Mouse (Mus musculus) heart, embryonic 16.5 days (tissue): ENCODE measurements around the gene Car6. TPM values are rescaled to one million over a fixed set of nuclear protein-coding genes. Genes with fewer than 3 reads are reported as not detected.

Experiments
- ATAC-seq: fragments of 200-750 bp; cut with Nextera tagmentation; replicated peaks from 2 replicates; pipeline ENCODE4 v1.8.0; 2017; ENCODE audit warnings: moderate number of reproducible peaks; ENCODE audit not compliant: insufficient read depth, low FRiP score; ENCODE audit errors: extremely low read depth
- H3K27ac ChIP-seq: fragments of 300-500 bp; sonication (generic); 2 replicates; pipeline ENCODE4 v1.5.1; 2014; ENCODE audit warnings: mild to moderate bottlenecking, low read length, control low read depth, moderate library complexity
- H3K27me3 ChIP-seq: fragments of 300-500 bp; sonication (generic); 2 replicates; pipeline ENCODE4 v1.6.1; 2014; ENCODE audit warnings: low read length, mixed read lengths; ENCODE audit not compliant: control insufficient read depth, insufficient read depth
- H3K36me3 ChIP-seq: fragments of 300-500 bp; sonication (generic); 2 replicates; pipeline ENCODE4 v1.6.1; 2014; ENCODE audit not compliant: control insufficient read depth, insufficient read depth
- H3K4me1 ChIP-seq: fragments of 300-500 bp; sonication (generic); 2 replicates; pipeline ENCODE4 v1.6.1; 2014; ENCODE audit warnings: low read length, mixed read lengths; ENCODE audit not compliant: control insufficient read depth, insufficient read depth
- H3K4me2 ChIP-seq: fragments of 300-500 bp; sonication (generic); 2 replicates; pipeline ENCODE4 v1.6.1; 2014; ENCODE audit warnings: low read depth, mild to moderate bottlenecking, control low read depth, low read length
- H3K4me3 ChIP-seq: fragments of 300-500 bp; sonication (generic); 2 replicates; pipeline ENCODE4 v1.5.1; 2014; ENCODE audit warnings: mild to moderate bottlenecking, control low read depth, low read length
- H3K9ac ChIP-seq: fragments of 300-500 bp; sonication (generic); 2 replicates; pipeline ENCODE4 v1.6.1; 2014; ENCODE audit warnings: low read length, control low read depth
- H3K9me3 ChIP-seq: fragments of 300-500 bp; sonication (generic); replicated peaks from 2 replicates; pipeline ENCODE4 v1.6.1; 2016; ENCODE audit warnings: low read length; ENCODE audit not compliant: control insufficient read depth
- WGBS: fragments of 180-500 bp; shearing (Covaris S2); extraction: QIAGEN DNeasy Blood & Tissue Kit; methylation state at CpG from one replicate; pipeline ENCODE4 v1.1.7; 2014; 5-methylcytosine and 5-hydroxymethylcytosine counted together
- polyA plus RNA-seq: library from polyadenylated mRNA; unstranded; fragments of >200 nt; fragmentation: Nextera tagmentation; extraction: Ambion mirVana; gene quantifications from 2 replicates; pipeline ENCODE4 v1.2.1, GENCODE M21; 2015

Car6 gene
- polyA plus RNA-seq, 1 experiment from 2014 or later: not detected

DNA sequence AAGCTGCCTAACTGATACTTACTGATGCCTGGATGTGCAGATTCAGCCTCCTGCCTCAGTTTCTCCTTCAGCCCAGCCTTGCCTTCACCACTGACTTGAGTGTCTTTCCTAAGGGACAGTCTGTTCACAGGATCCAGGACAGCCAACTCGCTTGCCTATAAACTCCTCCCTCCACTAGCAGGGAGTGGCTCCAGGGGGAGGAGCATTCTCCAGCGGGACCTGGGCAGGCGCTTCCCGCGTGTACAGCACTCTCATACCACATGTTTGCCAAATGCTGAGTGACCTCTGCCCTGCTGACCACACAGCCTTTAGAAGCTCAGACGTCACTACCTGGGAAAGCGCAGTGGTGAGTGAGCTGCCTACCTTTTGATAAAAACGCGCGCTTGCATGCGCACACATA lies 19.5 kb upstream of the Car6 start:
- peak overlapping the region; percentile 21 for H3K4me3 ChIP-seq
- peak overlapping the region; percentile 51 for H3K4me2 ChIP-seq
- ATAC-seq: 0 out of 2 replicates have a peak, but pooled peaks have one; percentile 43
- 0 out of 2 replicates have a peak overlapping the region, but pooled peaks have one; percentile 6 for H3K9ac ChIP-seq
- H3K36me3 ChIP-seq: no peaks in the 10 kb centered on the region
- no peaks in the 10 kb centered on the region for H3K9me3 ChIP-seq
- 0 out of 2 replicates have a peak, but pooled peaks cover 2% of the 10 kb centered on the region for H3K4me1 ChIP-seq
- WGBS: 20% methylated on average over 11 of the region's 11 CpGs
- H3K27me3 ChIP-seq: no peaks in the 10 kb centered on the region
- no peak overlapping the region for H3K27ac ChIP-seq

DNA sequence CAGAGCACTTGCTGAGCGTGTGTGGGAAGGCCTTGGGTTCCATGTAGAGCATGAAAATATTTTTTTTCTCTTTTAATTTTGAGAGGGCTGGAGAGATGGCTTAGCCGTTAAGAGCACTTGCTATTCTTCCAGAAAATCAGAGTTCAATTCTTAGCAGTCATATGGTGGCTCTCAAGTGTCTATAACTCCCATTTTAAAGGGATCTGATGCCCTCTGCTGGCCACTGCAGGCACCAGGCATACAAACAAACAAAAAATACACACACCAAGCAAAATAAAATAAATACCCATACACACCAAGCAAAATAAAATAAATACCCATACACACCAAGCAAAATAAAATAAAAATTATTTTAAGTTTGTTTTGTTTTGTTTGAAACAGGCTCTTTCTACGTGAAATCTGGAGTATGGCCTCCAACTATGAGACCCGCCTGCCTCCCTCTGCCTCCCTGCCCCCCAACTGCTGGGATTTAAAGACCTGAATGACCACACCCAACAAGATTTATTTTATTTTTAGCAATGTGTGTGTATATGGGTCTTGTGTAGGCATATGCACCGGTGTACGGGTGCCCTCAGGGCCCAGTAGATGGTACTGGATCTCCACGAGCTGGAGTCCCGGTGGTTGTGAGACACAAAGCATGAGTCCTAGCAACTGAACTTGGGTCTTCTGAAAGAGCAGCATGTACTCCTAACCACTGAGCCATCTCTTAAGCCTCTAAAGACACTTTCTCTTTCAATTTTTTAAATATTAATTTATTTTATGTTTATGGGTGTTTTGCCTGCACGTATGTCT lies 18.6 kb upstream of the Car6 start:
- ATAC-seq: no peak
- Histone ChIP-seq H3K4me3 (no peak overlapping the region), H3K4me1 (0 out of 2 replicates have a peak, but pooled peaks cover 2% of the 10 kb centered on the region), H3K9ac (no peak overlapping the region), H3K36me3 (no peaks in the 10 kb centered on the region), H3K9me3 (no peaks in the 10 kb centered on the region), H3K4me2 (no peak overlapping the region), H3K27ac (no peak overlapping the region), H3K27me3 (no peaks in the 10 kb centered on the region)
- 67% methylated on average over 9 of the region's 9 CpGs for WGBS

DNA sequence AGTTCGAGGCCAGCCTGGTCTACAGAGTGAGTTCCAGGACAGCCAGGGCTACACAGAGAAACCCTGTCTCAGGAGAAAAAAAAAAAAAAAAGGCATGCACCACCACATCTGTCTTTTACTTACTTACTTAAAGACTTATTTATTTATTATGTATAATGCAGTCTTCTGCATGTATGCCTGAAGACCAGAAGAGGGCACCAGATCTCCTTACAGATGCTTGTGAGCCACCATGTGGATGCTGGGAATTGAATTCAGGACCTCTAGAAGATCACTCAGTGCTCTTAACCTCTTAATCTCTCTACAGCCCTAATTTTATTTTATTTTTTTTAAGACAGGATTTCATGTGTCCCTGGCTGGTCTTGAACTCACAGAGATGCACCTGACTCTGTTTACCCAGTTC lies 16.8 kb upstream of the Car6 start:
- ATAC-seq: no peak
- Histone ChIP-seq H3K9me3 (no peaks in the 10 kb centered on the region), H3K27me3 (no peaks in the 10 kb centered on the region), H3K4me2 (no peak overlapping the region), H3K4me3 (no peak overlapping the region), H3K27ac (no peak overlapping the region), H3K36me3 (no peaks in the 10 kb centered on the region), H3K9ac (no peak overlapping the region), H3K4me1 (peaks cover 6% of the 10 kb centered on the region)
- 93% methylated on average over 1 of the region's 1 CpGs for WGBS

DNA sequence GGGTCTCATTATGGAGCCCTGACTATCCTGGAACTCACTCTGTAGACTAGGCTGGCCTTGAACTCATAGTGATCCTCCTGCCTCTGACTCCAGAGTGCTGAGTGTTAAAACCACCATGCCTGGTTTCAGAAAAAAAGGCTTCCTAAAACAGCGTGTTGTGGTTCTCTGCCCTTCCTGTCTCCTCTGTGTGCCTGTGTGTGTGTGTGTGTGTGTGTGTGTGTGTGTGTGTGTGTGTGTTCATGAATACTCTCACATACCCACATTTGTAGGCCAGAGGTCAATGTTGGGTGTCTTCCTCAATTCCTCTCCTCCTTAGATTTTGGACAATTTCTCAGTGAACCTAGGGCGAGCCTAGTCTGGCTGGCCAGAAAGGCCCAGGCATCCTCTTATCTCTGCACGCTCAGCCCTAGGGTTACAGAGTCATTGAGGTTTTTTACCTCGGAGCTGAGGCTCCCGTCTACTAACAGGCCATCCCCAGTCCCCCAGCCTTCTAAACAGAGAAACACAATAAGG lies 16.0 kb upstream of the Car6 start:
- Histone ChIP-seq H3K9ac (no peak overlapping the region), H3K27me3 (no peaks in the 10 kb centered on the region), H3K4me3 (no peak overlapping the region), H3K27ac (no peak overlapping the region), H3K4me1 (peaks cover 9% of the 10 kb centered on the region), H3K36me3 (no peaks in the 10 kb centered on the region), H3K9me3 (no peaks in the 10 kb centered on the region), H3K4me2 (no peak overlapping the region)
- 38% methylated on average over 5 of the region's 5 CpGs for WGBS
- no peak for ATAC-seq

DNA sequence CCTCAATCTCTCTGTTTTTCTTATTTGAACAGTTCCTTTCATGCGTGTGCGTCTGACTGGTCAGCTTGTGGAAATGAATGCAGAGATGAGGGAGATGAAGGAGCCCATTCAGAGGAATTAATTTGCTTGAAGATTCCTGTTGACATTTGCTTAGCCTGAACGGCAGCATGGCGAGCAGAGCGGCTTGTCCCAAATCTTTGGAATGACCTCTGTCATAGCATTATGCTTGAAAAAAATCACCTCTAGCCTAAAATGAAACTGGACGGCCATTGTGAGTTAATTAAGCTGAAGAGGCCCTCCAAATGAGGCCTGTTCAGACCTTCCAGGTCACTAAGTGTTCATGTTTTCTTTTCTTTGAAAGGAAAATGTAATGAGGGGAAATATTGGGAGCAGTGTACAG lies 15.3 kb upstream of the Car6 start:
- Histone ChIP-seq H3K9ac (no peak overlapping the region), H3K4me1 (peaks cover 9% of the 10 kb centered on the region), H3K9me3 (no peaks in the 10 kb centered on the region), H3K36me3 (no peaks in the 10 kb centered on the region), H3K27ac (no peak overlapping the region), H3K4me2 (no peak overlapping the region), H3K27me3 (no peaks in the 10 kb centered on the region), H3K4me3 (no peak overlapping the region)
- 82% methylated on average over 6 of the region's 6 CpGs for WGBS
- ATAC-seq: no peak

DNA sequence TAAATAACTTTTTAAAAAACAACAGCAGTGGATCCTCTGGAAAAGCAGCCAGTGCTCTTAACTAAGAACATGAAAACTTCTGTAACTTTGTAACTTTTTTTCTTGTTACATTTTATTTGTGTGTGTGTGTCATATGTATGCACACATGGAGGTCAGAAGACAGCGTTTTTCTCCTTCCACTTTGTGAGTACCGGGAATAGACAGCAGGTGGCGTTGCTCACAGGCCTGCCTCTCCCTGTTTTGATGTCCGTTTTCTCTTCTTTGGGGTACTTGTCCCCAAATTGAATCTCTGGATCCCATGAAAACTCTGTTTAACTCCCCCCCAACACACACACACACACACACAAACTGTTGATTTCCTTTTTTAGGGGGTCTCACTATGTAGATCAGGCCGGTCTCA lies 12.8 kb upstream of the Car6 start:
- no peaks in the 10 kb centered on the region for H3K27me3 ChIP-seq
- 33% methylated on average over 5 of the region's 5 CpGs for WGBS
- ATAC-seq: no peak
- no peak overlapping the region for H3K4me3 ChIP-seq
- H3K9me3 ChIP-seq: no peaks in the 10 kb centered on the region
- peaks cover 7% of the 10 kb centered on the region for H3K4me1 ChIP-seq
- H3K4me2 ChIP-seq: no peak overlapping the region
- H3K27ac ChIP-seq: no peak overlapping the region
- H3K9ac ChIP-seq: no peak overlapping the region
- H3K36me3 ChIP-seq: no peaks in the 10 kb centered on the region

DNA sequence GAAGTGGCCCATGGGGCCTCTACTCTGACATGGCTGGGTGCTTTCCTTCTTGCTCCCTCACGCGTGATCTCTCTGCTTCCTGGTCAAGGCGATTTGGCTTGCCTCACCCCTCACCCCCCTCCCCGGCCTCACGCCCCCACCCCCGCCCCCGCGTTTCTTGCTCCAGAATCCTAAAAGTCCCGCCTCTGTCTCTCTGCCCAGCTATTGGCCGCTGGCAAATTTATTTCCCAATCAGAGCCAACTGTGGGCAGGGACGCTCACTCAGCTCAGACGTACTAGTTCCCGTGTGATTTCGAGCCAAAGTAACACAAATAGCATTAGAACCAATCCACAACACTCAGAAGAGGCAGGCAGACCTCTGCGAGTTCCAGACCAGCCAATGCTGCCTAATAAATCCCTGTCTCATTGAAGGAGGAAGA lies 11.4 kb upstream of the Car6 start:
- Histone ChIP-seq H3K27me3 (no peaks in the 10 kb centered on the region), H3K4me3 (peak overlapping the region; percentile 43), H3K9me3 (no peaks in the 10 kb centered on the region), H3K36me3 (no peaks in the 10 kb centered on the region), H3K4me1 (peaks cover 7% of the 10 kb centered on the region), H3K4me2 (peak overlapping the region; percentile 75), H3K27ac (peak overlapping the region; percentile 7), H3K9ac (peak overlapping the region; percentile 71)
- ATAC-seq: peak; percentile 86
- WGBS: 2% methylated on average over 15 of the region's 15 CpGs

DNA sequence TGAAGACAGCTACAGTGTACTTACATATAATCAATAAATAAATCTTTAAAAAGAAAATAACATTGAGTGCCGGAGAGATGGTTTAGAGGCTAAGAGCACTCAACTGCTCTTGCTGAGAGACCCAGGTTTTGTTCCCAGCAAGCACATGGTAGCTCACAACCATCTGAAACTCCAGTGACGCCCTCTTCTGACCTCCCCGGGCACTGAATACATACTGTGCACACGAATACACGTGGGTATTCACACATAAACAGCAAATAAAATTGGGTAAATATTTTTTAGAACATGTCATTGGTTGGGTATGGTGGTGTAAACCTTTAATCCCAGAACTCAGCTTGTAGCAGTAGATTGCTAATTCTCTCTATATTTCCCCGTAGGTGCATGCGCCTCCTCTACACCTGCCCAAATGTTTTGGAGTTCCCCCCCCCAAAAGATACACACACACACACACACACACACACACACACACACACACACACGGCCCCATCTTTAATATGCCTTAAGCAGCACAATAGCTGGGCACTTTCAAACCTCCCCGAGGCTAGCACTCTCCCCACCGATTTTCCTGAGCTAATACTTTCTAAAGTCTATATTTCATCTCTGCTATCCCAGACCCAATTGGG lies 10.9 kb upstream of the Car6 start:
- peak overlapping the region; percentile 43 for H3K4me3 ChIP-seq
- WGBS: 50% methylated on average over 10 of the region's 10 CpGs
- H3K27me3 ChIP-seq: no peaks in the 10 kb centered on the region
- H3K4me1 ChIP-seq: peaks cover 7% of the 10 kb centered on the region
- ATAC-seq: 0 out of 2 replicates have a peak, but pooled peaks have one; percentile 10
- H3K27ac ChIP-seq: no peak overlapping the region
- peak overlapping the region; percentile 71; the same call in 1 of the 2 replicates for H3K9ac ChIP-seq
- H3K9me3 ChIP-seq: no peaks in the 10 kb centered on the region
- no peaks in the 10 kb centered on the region for H3K36me3 ChIP-seq
- H3K4me2 ChIP-seq: peak overlapping the region; percentile 75

DNA sequence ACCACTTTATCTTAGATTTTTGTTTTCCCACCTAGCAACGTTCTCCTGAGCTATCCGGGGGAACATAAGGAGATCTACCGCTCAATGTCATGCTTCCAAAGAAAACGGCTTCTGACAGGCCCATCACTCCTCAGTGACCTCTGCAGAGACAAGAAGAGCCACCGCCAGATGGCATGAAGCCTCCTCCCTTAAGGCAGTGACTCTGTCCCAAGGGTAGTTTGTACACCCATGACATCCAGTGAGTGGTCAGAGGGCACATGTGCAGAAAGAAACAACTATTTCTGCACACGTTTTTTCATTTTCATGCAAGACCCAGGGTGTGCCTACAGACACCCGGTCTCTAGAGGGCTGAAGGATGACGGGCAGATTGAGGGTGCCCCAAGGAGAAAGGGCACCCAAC lies 9.2 kb upstream of the Car6 start:
- Histone ChIP-seq H3K9me3 (no peaks in the 10 kb centered on the region), H3K4me1 (peaks cover 7% of the 10 kb centered on the region), H3K4me3 (no peak overlapping the region), H3K36me3 (no peaks in the 10 kb centered on the region), H3K27me3 (no peaks in the 10 kb centered on the region), H3K27ac (no peak overlapping the region), H3K4me2 (no peak overlapping the region), H3K9ac (no peak overlapping the region)
- ATAC-seq: no peak
- WGBS: 82% methylated on average over 8 of the region's 8 CpGs
